Mouse (Mus musculus) bone marrow macrophage, adult 2 months (primary cell): Measurements from ENCODE around the gene Hsph1. TPM values are rescaled to one million over a fixed set of nuclear protein-coding genes. Genes with fewer than 3 reads are reported as not detected.

Source experiments
- H3K27ac ChIP-seq: 2 replicates; pipeline ENCODE4 v1.5.1; 2012; ENCODE audit warnings: low read depth, low read length; ENCODE audit not compliant: insufficient read depth
- H3K4me1 ChIP-seq: 2 replicates; pipeline ENCODE4 v1.6.1; 2012; ENCODE audit warnings: low read length; ENCODE audit not compliant: control insufficient read depth, insufficient read depth
- H3K4me3 ChIP-seq: 2 replicates; pipeline ENCODE4 v1.5.1; 2012; ENCODE audit warnings: mild to moderate bottlenecking, low read length, moderate library complexity; ENCODE audit not compliant: insufficient read depth
- CTCF ChIP-seq: IDR thresholded peaks from 2 replicates; pipeline ENCODE4 v1.5.1; 2012; ENCODE audit warnings: low read depth, mild to moderate bottlenecking, low read length, moderate library complexity
- POLR2A ChIP-seq: IDR thresholded peaks from 2 replicates; pipeline ENCODE4 v1.6.1; 2012; ENCODE audit warnings: mild to moderate bottlenecking, low read depth, low read length, borderline replicate concordance
- polyA plus RNA-seq: library from polyadenylated mRNA; stranded (reverse); fragments of >200 nt; gene quantifications from 2 replicates; pipeline ENCODE4 v1.2.4, GENCODE M21; 2012; ENCODE audit not compliant: missing spikeins, insufficient read depth, insufficient read length

Hsph1 gene
- polyA plus RNA-seq, 1 experiment: 26.0 TPM

- H3K4me1 ChIP-seq: peaks cover 23% of the 10 kb centered on the region
- TF ChIP-seq CTCF (no peak), POLR2A (no peak)
Observed at GRCm38 (mm10) chr5:149616817-149617216, 19.4 kb downstream of the Hsph1 start.

GRCm38 (mm10) chr5:149616138-149616537 is 20.0 kb downstream of the Hsph1 start:
- Histone ChIP-seq H3K4me1 (peaks cover 23% of the 10 kb centered on the region), H3K4me3 (no peak overlapping the region), H3K27ac (no peak overlapping the region)
- TF ChIP-seq CTCF (no peak), POLR2A (no peak)

More at GRCm38 (mm10) chr5:149616817-149617216, 19.4 kb downstream of the Hsph1 start:
- H3K27ac ChIP-seq: no peak overlapping the region
- no peak overlapping the region for H3K4me3 ChIP-seq

GRCm38 (mm10) chr5:149612740-149613139 is 23.4 kb downstream of the Hsph1 start:
- H3K27ac ChIP-seq: no peak overlapping the region
- TF ChIP-seq POLR2A (no peak), CTCF (no peak)
- H3K4me1 ChIP-seq: peaks cover 5% of the 10 kb centered on the region; the same call in 1 of the 2 replicates
- H3K4me3 ChIP-seq: no peak overlapping the region

- H3K4me3 ChIP-seq: no peak overlapping the region
- TF ChIP-seq POLR2A (no peak), CTCF (no peak)
- no peaks in the 10 kb centered on the region; the same call in 1 of the 2 replicates for H3K4me1 ChIP-seq
- no peak overlapping the region for H3K27ac ChIP-seq
Observed at GRCm38 (mm10) chr5:149612165-149612518, 24.0 kb downstream of the Hsph1 start.

- no peak for TF ChIP-seq POLR2A
- no peak for TF ChIP-seq CTCF
- H3K4me1 ChIP-seq: no peaks in the 10 kb centered on the region; the same call in 1 of the 2 replicates
- no peak overlapping the region for H3K27ac ChIP-seq
- H3K4me3 ChIP-seq: no peak overlapping the region
Observed at GRCm38 (mm10) chr5:149611476-149612164, 24.6 kb downstream of the Hsph1 start.

GRCm38 (mm10) chr5:149607083-149607720 is 29.0 kb downstream of the Hsph1 start:
- Histone ChIP-seq H3K27ac (no peak overlapping the region), H3K4me3 (no peak overlapping the region), H3K4me1 (no peaks in the 10 kb centered on the region)
- TF ChIP-seq CTCF: no peak
- no peak for TF ChIP-seq POLR2A

- TF ChIP-seq CTCF (no peak), POLR2A (no peak)
- Histone ChIP-seq H3K4me3 (no peak overlapping the region), H3K27ac (no peak overlapping the region), H3K4me1 (no peaks in the 10 kb centered on the region)
Observed at GRCm38 (mm10) chr5:149603241-149603640, 32.9 kb downstream of the Hsph1 start.

- Histone ChIP-seq H3K27ac (no peak overlapping the region), H3K4me1 (no peaks in the 10 kb centered on the region), H3K4me3 (no peak overlapping the region)
- TF ChIP-seq POLR2A: no peak
- no peak for TF ChIP-seq CTCF
Observed at GRCm38 (mm10) chr5:149601996-149602395, 34.2 kb downstream of the Hsph1 start.

- TF ChIP-seq POLR2A (no peak), CTCF (no peak)
- no peak overlapping the region for H3K27ac ChIP-seq
Observed at GRCm38 (mm10) chr5:149597351-149597750, 38.8 kb downstream of the Hsph1 start.

GRCm38 (mm10) chr5:149594215-149594614 is 42.0 kb downstream of the Hsph1 start:
- H3K27ac ChIP-seq: no peak overlapping the region
- TF ChIP-seq CTCF: no peak
- no peak for TF ChIP-seq POLR2A

More at GRCm38 (mm10) chr5:149597351-149597750, 38.8 kb downstream of the Hsph1 start:
- no peaks in the 10 kb centered on the region for H3K4me1 ChIP-seq
- no peak overlapping the region for H3K4me3 ChIP-seq

More at GRCm38 (mm10) chr5:149594215-149594614, 42.0 kb downstream of the Hsph1 start:
- Histone ChIP-seq H3K4me1 (no peaks in the 10 kb centered on the region), H3K4me3 (no peak overlapping the region)
